Mouse (Mus musculus): ENCODE results near the gene Samd4b. TPM values are rescaled to one million over a fixed set of nuclear protein-coding genes. Genes with fewer than 3 reads are reported as not detected.
A peak's percentile ranks its signal among the peaks of the same experiment; 100 is the strongest.

Gene Samd4b
- polyA plus RNA-seq, 1 experiment: 25.2 TPM

DNA sequence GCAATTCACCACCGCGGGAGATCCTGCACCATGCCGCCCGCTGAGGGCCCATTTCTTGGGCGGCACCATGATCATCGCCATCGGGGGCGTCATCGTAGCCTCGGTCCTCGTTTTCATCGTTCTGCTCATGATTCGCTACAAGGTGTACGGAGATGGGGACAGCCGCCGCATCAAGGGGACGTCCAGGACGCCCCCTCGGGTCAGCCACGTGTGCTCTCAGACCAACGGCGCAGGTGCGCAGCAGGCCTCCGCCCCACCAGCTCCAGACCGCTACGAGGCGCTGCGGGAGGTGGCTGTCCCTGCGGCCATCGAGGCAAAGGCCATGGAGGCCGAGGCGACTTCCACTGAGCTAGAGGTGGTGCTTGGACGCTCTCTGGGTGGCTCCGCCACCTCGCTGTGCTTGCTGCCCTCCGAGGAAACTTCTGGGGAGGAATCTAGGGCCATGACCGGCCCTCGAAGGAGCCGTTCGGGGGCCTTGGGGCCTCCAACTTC lies 131.2 kb downstream of the Samd4b start:
- TF ChIP-seq POLR2A (IDR thresholded peaks at IDR 0.05; ENCODE audit: borderline replicate concordance, control insufficient read depth, low read depth, low read length) (no peak), CTCF (IDR thresholded peaks at IDR 0.05; ENCODE audit: control insufficient read depth, insufficient read depth, low read length) (no peak)
- WGBS: 81% methylated on average over 40 of the region's 40 CpGs

DNA sequence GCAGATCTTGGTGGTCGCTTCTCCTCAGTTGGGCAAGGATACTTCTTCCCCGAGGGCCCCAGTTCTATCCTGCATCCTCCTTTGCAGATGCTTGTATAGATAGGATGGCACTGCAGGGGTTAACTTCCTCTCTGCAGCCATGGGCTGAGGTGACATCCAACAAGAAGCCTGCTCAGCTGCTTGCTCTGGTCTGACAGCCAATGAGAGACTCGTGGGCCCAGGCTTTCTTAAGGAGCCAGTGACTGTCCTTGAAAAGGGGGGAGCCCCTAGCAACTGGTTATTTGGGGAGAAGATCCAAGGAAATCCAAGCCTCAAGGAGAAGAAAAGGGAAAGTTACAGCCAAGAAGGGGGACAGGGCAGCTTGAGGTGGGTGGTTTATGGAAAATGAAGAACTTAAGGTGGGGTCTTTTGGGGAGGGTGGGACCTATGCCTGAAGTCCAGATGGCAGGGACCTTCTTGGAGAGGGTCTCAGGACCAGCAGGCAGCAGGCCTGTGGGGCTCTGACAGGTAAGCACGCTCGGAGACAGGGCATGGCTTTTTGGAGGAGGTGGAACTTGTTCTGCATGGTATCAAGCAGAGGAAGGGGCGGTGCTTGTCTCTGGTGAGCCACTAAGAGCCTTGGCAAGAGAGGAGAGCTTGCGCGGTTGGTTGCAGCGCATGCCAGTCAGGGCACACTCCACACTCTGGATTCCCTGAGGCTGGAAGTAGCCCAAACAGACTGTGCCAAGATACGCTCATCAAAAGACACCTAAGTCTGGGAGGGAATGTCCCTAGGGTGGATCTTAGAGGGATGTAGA lies 133.3 kb downstream of the Samd4b start:
- no peaks in the 10 kb centered on the region for H3K4me1 ChIP-seq (ENCODE audit: control insufficient read depth, insufficient read depth, low read length)
- H3K27ac ChIP-seq (ENCODE audit: control insufficient read depth, insufficient read depth, low read depth, low read length, poor library complexity): no peak overlapping the region
- 38% methylated on average over 10 of the region's 10 CpGs for WGBS
- no peak for TF ChIP-seq CTCF (IDR thresholded peaks at IDR 0.05; ENCODE audit: control insufficient read depth, insufficient read depth, low read length)
- TF ChIP-seq POLR2A (IDR thresholded peaks at IDR 0.05; ENCODE audit: borderline replicate concordance, control insufficient read depth, low read depth, low read length): no peak
- no peak overlapping the region for H3K4me3 ChIP-seq (replicated peaks; ENCODE audit: control insufficient read depth, low read depth, low read length)

More for the DNA sequence above, 131.2 kb downstream of the Samd4b start:
- Histone ChIP-seq H3K27ac (ENCODE audit: control insufficient read depth, insufficient read depth, low read depth, low read length, poor library complexity) (no peak overlapping the region), H3K4me1 (ENCODE audit: control insufficient read depth, insufficient read depth, low read length) (no peaks in the 10 kb centered on the region), H3K4me3 (replicated peaks; ENCODE audit: control insufficient read depth, low read depth, low read length) (no peak overlapping the region)

DNA sequence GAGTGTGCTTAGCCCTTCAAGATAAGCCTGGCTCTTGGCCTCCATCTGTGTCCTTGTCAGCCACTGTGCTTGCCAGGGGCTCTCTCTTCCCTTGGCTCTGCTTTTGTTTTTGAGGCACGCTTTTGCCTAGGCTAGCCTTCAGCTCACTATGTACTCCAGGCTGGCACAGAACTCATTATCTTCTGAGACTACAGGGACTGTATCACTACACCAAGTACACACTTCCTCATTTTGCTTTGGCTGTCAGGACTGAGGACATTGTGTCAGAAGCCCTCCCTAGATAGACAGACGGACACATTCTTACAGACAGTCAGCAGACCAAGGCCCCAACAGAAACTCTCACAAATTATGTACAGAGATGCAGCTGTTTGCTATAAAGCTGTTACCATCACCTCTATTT lies 135.2 kb downstream of the Samd4b start:
- Histone ChIP-seq H3K4me1 (ENCODE audit: control insufficient read depth, insufficient read depth, low read length) (no peaks in the 10 kb centered on the region), H3K27ac (ENCODE audit: control insufficient read depth, insufficient read depth, low read depth, low read length, poor library complexity) (no peak overlapping the region), H3K4me3 (replicated peaks; ENCODE audit: control insufficient read depth, low read depth, low read length) (no peak overlapping the region)
- no peak for TF ChIP-seq CTCF (IDR thresholded peaks at IDR 0.05; ENCODE audit: control insufficient read depth, insufficient read depth, low read length)
- TF ChIP-seq POLR2A (IDR thresholded peaks at IDR 0.05; ENCODE audit: borderline replicate concordance, control insufficient read depth, low read depth, low read length): no peak
- 56% methylated on average over 2 of the region's 2 CpGs for WGBS

GRCm38 (mm10) chr7:28460361-28460760 lies 137.6 kb downstream of the Samd4b start:
- H3K27ac ChIP-seq (ENCODE audit: control insufficient read depth, insufficient read depth, low read depth, low read length, poor library complexity): no peak overlapping the region
- TF ChIP-seq CTCF (IDR thresholded peaks at IDR 0.05; ENCODE audit: control insufficient read depth, insufficient read depth, low read length) (no peak), POLR2A (IDR thresholded peaks at IDR 0.05; ENCODE audit: borderline replicate concordance, control insufficient read depth, low read depth, low read length) (no peak)
- H3K4me3 ChIP-seq (replicated peaks; ENCODE audit: control insufficient read depth, low read depth, low read length): no peak overlapping the region
- WGBS: 69% methylated on average over 5 of the region's 5 CpGs
- H3K4me1 ChIP-seq (ENCODE audit: control insufficient read depth, insufficient read depth, low read length): no peaks in the 10 kb centered on the region

GRCm38 (mm10) chr7:28452361-28453005 lies 145.5 kb downstream of the Samd4b start:
- peak overlapping the region; percentile 53 for H3K4me3 ChIP-seq (replicated peaks; ENCODE audit: control insufficient read depth, low read depth, low read length)
- WGBS: 4% methylated on average over 23 of the region's 24 CpGs
- H3K27ac ChIP-seq (ENCODE audit: control insufficient read depth, insufficient read depth, low read depth, low read length, poor library complexity): no peak overlapping the region
- H3K4me1 ChIP-seq (ENCODE audit: control insufficient read depth, insufficient read depth, low read length): peaks cover 2% of the 10 kb centered on the region; the same call in 1 of the 2 replicates
- TF ChIP-seq POLR2A (IDR thresholded peaks at IDR 0.05; ENCODE audit: borderline replicate concordance, control insufficient read depth, low read depth, low read length) (no peak), CTCF (IDR thresholded peaks at IDR 0.05; ENCODE audit: control insufficient read depth, insufficient read depth, low read length) (no peak)

DNA sequence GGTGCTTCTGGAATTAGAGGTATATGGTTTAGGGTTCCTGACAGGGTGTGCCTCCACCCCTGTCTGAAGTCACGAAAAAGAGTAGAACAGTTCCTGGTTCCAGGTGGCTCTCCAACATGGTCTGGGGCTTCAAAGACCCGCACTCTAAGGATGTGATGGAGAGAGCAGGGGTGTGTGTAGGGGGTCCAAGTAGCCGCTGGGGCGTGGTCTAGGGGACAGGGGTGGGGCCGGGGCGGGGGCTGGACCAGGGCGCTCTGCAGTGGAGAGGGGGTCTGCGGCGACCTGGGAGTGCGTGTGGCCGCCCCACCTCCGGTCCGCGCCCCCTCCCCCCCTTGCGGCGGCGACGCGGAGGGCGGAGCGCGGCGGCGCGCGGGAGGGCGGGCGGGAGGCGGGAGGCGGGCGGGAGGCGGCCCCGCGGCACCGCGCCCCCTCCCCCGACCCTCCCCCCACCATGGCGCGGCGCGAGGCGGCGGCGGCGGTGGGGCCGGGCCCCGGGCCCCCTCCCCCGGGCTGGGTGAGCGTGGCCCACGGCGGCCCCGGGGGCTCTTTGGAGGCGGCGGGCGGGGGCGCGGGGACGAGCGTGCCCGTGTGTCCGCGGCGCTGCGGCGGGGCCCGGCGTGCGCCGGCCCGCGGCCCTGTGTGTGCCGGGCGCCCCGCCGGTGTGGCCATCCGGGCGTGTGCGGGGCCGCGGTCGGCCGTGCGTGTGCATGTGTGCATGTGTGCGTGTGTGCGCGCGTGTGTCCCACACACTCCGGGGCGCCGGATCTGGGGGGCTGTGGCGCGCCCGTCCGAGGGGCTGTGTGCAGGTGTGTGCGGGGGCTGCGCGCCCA lies 146.2 kb downstream of the Samd4b start, which contains the start of gene Lrfn1:
TSS of gene Lrfn1 (plus strand) at position 450 of the 830 bp plus-strand sequence.
- Histone ChIP-seq H3K4me3 (replicated peaks; ENCODE audit: control insufficient read depth, low read depth, low read length) (peak within 1 kb of the TSS; percentile 53), H3K27ac (ENCODE audit: control insufficient read depth, insufficient read depth, low read depth, low read length, poor library complexity) (no peak within 1 kb of the TSS), H3K4me1 (ENCODE audit: control insufficient read depth, insufficient read depth, low read length) (peaks cover 2% of the 10 kb centered on the region; the same call in 1 of the 2 replicates)
- TF ChIP-seq POLR2A (IDR thresholded peaks at IDR 0.05; ENCODE audit: borderline replicate concordance, control insufficient read depth, low read depth, low read length): no peak
- TF ChIP-seq CTCF (IDR thresholded peaks at IDR 0.05; ENCODE audit: control insufficient read depth, insufficient read depth, low read length): no peak
- 4% methylated on average over 65 of the region's 97 CpGs for WGBS

GRCm38 (mm10) chr7:28447865-28448820 lies 149.8 kb downstream of the Samd4b start:
- no peak for TF ChIP-seq POLR2A (IDR thresholded peaks at IDR 0.05; ENCODE audit: borderline replicate concordance, control insufficient read depth, low read depth, low read length)
- Histone ChIP-seq H3K4me3 (replicated peaks; ENCODE audit: control insufficient read depth, low read depth, low read length) (no peak overlapping the region), H3K4me1 (ENCODE audit: control insufficient read depth, insufficient read depth, low read length) (peaks cover 7% of the 10 kb centered on the region; the same call in 1 of the 2 replicates), H3K27ac (ENCODE audit: control insufficient read depth, insufficient read depth, low read depth, low read length, poor library complexity) (no peak overlapping the region)
- WGBS: 69% methylated on average over 13 of the region's 13 CpGs

Measured in bone marrow, adult 2 months (tissue).